Mouse (Mus musculus) bone marrow macrophage, adult 2 months (primary cell): ENCODE data around the gene Col17a1.

Experiments
- CTCF ChIP-seq: IDR thresholded peaks from 2 replicates; pipeline ENCODE4 v1.5.1; 2012; ENCODE audit warnings: low read depth, mild to moderate bottlenecking, low read length, moderate library complexity
- POLR2A ChIP-seq: IDR thresholded peaks from 2 replicates; pipeline ENCODE4 v1.6.1; 2012; ENCODE audit warnings: mild to moderate bottlenecking, low read depth, low read length, borderline replicate concordance

DNA sequence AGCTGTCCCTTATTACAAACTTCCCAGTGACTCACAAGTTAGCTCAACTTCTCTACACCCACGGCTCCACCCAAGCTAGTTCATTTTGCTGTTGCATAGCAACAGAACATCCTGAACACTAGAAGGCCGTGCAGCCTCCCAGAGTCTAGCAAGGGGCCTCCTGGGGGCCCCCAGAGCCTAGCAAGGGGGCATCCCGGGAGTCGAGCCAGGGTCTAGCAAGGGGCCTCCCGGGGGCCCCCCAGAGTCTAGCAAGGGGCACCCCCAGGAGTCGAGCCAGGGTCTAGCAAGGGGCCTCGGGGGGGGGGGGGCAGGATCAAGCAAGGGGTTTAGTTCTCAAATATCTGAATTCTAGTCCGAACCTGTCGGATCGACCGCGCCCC lies 38.8 kb upstream of the Col17a1 start:
- TF ChIP-seq CTCF (no peak), POLR2A (no peak)
